Mouse (Mus musculus): ENCODE results near the gene Kdr.
"Not testable (repeated sequence)": the region's sequence is repeated elsewhere in the genome, so short reads cannot be mapped to it uniquely, and the experiment has no call there.

The Kdr gene

GRCm38 (mm10) chr5:75959809-75960208, 18.4 kb downstream of the Kdr start:
- no peak for DNase-seq

DNA sequence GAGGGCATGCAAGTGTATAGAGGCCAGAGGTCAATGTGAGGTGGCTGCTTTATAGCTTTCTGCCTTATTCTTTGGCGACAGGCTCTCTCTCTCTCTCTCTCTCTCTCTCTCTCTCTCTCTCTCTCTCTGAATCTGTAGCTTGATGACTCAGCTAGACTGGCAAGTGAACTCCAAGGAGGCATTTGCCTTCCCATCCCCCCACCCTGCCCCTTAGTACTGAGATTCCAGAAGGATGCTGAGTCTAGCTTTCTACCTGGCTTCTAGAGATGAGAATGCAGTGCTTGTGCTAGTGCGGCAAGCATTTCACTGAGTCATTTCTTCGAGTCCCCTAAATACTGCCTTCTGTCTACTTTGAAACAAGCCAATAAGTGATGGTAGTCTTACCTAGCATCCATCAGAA, 21.7 kb downstream of the Kdr start:
- DNase-seq = no peak

GRCm38 (mm10) chr5:75955876-75956275, 22.4 kb downstream of the Kdr start:
- DNase-seq = no peak

DNA sequence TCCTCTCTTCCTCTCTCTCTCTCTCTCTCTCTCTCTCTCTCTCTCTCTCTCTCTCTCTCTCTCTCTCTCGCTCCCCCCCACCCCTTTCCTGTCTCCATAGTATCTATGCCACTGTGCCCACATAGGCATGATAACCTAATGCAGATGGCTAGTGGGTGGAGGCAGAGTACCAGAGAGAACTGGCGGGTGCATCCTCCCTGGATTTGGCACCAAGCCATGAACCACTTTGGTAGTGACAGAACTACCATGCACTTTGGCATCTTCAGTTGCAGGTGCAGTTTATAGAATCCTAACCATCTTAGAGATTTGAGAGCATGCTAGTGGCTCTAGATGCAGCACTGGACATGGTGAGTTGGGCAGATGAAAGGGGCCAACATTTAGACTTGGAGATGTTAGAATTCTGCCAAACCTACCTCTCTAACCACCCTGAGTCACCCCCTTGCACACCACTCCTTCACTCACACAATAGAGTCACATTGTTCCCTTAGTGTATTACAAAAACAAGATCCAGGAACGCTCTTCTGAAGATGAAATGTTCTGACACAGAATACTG, 23.4 kb downstream of the Kdr start:
- peak; percentile 77 to 81 for DNase-seq

DNA sequence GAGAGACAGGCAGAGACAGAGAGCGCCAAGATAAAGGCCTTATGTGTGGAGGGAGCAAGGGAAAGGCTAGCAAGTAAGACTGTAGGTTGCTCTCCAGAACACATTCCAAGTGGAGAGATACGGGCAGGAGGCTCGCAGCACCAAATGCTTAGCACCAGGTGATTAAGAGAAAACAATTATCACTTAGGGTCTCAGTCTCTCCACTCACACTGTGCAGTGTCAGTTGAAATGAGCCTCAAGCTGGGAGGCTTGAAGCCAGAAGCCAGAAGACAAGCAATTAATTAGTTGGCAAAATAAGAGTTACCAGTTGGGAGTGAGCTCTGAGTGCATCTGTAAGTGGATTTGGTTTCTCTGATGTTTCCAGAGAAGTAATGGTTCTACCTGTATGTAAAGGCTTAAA, 24.0 kb downstream of the Kdr start:
- peak; percentile 71 to 80 for DNase-seq

- peak; percentile 20 to 33 for DNase-seq
Measured at GRCm38 (mm10) chr5:75952131-75952795, 26.0 kb downstream of the Kdr start.

GRCm38 (mm10) chr5:75950866-75951265, 27.4 kb downstream of the Kdr start:
- DNase-seq = peak; percentile 27 to 40

DNA sequence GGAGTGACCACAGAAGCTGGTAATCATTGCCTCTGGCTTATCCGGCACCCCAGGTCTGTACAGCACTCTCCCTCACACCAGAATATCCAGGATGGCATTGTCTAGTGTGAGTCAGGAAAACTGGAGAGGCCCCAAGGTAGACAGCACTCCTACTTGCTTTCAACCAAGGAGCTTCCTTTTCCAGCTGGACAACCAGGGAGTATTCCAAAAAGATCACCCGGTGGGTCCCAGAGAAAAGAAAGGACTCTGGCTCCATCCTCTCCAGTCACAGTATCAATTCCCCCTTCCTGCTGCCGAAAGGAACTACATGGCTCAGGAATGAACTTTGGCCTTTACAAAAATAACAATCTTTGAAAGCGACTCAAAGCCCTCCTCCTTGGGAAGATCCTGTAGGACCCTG, 32.9 kb downstream of the Kdr start:
- DNase-seq = no peak

- no peak for DNase-seq
Measured at GRCm38 (mm10) chr5:75943301-75943700, 35.0 kb downstream of the Kdr start.

DNA sequence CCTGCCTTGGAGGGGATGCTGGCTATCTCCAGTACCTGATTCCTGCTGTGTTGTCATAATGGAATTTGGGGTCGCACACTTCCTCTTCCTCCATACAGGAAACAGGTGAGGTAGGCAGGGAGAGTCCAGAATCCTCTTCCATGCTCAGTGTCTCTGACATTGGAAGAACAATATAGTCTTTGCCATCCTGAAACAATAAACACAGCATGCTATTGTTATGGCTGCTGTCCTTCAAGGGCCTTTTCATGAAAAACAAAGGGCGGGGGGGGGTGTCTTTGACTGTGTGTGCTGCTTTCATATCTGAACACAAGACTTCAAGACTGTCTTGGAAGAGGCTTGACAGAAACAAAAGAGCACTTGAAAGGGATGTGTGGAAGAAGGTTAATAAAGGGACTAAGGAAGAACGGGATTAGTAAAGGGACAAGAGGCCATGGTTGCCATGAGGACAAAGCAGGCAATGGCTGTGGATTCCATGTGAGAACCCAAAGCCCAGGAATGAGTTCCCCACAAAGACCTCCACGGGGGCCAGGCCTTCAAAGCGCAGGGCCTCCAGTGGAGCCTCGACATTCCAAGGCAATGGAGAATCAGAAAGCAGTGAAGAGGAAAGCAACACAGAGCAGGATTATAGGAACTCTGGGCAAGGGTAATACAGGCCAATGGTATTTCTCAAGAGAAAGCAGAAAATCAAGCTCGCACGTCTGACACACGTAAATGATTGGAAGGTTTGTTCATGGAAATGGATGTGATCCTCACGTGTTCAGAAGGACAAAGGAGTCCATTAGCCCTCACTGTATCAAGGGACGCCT, 36.3 kb downstream of the Kdr start:
- no peak for DNase-seq

DNA sequence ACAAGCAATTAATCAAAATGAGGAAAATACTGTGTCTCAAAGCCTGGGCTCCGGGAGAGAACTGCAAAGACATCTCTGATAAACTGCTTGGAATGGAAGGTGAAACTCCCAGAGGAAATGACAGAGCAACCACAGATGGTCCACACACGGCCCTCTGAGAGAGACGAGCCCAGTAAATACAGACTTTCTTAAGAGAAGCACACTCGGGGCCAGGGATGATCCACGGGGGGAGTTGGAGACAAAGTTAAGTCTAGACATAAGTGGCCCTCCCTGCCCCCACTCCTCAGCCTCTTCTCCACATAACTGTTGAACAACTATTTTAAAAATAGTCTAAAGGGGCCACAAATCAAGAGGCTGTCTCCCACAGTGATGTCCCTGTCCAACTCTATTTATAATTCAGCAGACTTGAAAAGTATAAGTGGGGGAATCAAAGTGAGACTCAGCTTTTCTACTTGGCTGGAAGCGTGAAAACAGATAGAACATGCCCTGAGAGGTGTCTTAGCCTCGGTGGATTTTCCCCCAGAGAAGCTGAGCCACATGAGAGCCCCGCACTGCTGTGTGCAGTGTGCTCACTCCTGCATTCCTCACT, 39.0 kb downstream of the Kdr start:
- DNase-seq = no peak

DNA sequence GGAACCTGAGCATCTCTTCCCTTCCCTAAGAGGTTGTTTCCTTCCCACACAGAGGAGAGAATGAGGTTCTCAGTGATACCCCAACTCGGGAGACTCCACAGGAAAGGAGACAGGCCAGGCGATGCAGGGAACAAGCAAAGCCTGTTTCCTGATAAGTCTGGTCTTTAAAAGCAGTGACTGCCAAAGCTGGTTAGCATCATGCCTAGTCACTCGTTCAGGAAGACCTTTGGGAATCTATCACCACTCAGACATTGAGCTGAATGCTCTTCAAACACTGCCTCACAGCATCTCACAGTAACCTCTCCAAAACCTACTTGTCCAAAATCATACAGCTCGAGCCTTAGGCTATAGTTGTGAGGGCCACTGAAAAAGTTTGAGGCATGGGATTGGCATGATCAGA, 40.2 kb downstream of the Kdr start:
- no peak for DNase-seq

GRCm38 (mm10) chr5:75936223-75936622, 42.0 kb downstream of the Kdr start:
- DNase-seq = no peak

DNA sequence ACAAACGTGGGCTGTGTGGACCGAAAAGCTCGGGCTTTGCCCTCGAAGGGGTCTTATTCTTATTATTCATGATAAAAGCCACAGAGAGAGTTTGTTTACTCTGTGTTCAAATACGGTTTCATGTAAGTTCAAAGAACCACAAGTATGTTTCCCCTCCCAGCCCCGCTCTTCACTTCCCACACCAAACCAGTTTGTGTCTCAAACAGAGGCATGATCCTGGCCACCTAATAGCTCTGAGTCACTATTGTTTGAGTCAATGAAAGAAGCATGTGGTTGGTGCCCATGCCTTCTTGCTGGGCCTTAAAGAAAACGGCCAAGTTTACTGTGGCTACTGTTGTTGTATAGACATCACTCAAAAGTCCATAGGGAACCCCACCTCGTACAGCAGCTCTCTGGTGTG, 43.0 kb downstream of the Kdr start:
- DNase-seq = no peak

DNA sequence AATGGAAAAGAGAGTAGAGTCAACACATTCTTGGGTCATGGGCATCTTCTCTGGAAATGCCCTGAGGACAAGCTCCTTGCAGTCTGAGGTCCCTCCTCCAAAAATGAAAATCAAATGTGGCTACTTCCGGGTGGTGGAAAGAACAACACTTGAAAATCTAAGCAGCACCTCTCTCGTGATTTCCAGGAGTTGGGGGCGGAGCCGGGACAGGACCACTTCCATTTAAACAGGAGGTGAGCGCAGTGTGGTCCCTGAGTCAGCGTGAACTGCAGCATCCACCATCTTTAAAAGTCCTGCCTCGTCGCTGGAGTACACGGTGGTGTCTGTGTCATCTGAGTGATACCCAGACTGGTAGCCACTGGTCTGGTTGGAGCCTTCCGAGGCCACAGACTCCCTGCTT, 44.1 kb downstream of the Kdr start:
- DNase-seq = no peak

- DNase-seq = peak in 1 of 2 experiments; percentile 14
Measured at GRCm38 (mm10) chr5:75933521-75934044, 44.7 kb downstream of the Kdr start.

- DNase-seq = not testable (repeated sequence)
Measured at GRCm38 (mm10) chr5:75931458-75931857, 46.8 kb downstream of the Kdr start.

DNA sequence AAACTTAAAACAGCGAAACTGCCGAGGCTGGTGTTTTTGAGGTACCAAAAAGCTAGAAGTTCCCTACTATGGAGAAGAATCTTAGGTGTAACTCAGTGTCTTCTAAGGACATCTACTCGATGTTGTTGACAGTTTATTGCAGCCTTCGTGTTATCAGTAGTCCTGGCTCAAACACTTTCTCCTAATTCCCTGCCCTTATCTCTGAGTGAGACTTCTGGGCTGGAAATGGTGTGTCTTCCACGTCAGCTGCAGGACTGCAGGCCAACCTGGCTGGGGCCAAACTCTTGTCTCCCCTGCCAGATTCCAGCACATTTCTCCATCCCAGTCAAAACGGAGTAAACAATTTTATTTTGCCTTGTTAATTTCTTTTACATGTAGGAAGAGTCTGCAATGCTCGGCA, 48.3 kb downstream of the Kdr start:
- DNase-seq = no peak

DNA sequence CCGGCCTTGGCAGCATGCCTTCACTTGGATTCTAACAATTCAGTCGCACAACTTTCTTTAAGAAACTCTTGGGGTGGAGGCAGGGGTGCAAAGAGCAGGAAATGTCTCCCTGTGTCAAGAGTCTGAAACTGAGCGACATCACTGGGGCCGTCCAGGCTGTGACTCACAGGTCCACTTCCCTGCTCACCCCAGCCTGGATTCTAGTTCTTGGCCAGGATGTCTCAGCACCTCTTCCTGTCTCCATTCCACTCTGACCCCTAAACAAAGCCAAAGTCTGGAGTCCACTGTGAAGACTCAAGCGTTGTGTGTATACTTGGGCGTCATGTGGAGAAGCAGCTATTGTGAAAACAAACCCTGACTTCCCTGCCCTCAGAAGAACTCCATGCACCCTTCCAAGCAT, 55.6 kb downstream of the Kdr start:
- no peak for DNase-seq

DNA sequence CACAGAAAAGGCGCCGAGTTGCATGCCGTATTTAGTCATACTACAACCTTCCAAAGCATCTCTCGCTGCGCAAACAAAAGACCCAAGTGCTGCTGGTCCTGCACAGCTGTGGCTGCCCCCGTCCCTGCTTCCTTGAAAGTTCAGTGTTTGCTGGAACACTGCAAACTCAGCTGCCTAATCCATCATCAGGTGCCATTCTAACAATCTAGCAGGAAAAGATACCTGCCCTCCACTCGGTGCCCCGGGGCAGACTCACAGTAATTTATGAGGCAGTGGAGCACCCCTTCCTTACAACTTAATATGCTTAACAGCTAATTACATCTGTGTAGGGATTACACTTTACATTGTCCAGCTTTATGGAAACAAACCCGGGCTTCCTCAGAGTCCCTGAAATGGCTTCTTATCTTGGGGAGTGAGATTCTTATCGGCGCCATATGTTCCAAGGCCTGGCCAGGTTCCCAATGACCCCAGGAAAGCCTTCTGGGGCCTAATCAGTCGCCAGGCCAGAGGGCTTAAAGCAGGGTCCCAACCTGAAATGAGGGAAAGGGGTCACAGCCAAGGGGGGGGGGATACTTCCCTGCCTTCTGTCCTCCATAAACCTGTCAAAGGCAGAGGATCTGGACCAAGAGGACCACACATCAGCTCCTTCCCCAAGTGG, 56.4 kb downstream of the Kdr start:
- DNase-seq = peak in 1 of 2 experiments; percentile 10

- DNase-seq = no peak
Measured at GRCm38 (mm10) chr5:75919601-75920000, 58.7 kb downstream of the Kdr start.

DNA sequence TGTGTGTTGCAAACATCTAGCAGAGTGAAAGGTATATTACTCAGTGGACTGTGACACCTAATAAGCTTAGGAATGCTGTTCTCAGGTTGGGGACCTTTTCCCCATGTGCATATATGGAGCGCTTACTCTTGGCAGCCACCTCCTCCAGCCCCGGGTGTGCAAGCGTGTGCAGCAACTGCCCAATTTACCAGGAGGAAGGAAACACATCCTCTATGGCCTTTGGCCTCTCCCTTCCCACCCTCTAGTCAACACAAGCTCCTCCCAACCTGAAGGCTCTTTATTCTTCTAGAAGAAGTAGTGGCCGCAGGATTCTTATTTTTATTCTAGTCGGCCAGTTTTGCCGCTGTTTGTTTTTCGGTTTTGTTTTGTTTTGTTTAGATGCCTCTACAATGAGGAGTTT, 60.1 kb downstream of the Kdr start:
- DNase-seq = no peak

GRCm38 (mm10) chr5:75917231-75917630, 61.0 kb downstream of the Kdr start:
- no peak for DNase-seq

Data from cerebellum, postnatal 10 days (tissue).